Mouse (Mus musculus) heart, embryonic 13.5 days (tissue): ENCODE results near the gene Camsap1. TPM values are rescaled to one million over a fixed set of nuclear protein-coding genes. Genes with fewer than 3 reads are reported as not detected.

Source experiments
- ATAC-seq: fragments of 200-750 bp; cut with Nextera tagmentation; 2 replicates; pipeline ENCODE4 v1.8.0; 2017; ENCODE audit warnings: moderate TSS enrichment; ENCODE audit not compliant: insufficient number of reproducible peaks, low FRiP score, low TSS enrichment; ENCODE audit errors: extremely low read depth
- H3K27ac ChIP-seq: fragments of 300-500 bp; sonication (generic); replicated peaks from 2 replicates; pipeline ENCODE4 v1.5.1; 2015; ENCODE audit warnings: moderate library complexity, mild to moderate bottlenecking, inconsistent platforms
- H3K27me3 ChIP-seq: fragments of 300-500 bp; sonication (generic); replicated peaks from 2 replicates; pipeline ENCODE4 v1.6.1; 2015; ENCODE audit warnings: mild to moderate bottlenecking, inconsistent platforms
- H3K36me3 ChIP-seq: fragments of 300-500 bp; sonication (generic); 2 replicates; pipeline ENCODE4 v1.6.1; 2015; ENCODE audit warnings: mild to moderate bottlenecking, inconsistent platforms
- H3K4me1 ChIP-seq: fragments of 300-500 bp; sonication (generic); 2 replicates; pipeline ENCODE4 v1.6.1; 2015; ENCODE audit warnings: inconsistent platforms
- H3K4me2 ChIP-seq: fragments of 300-500 bp; sonication (generic); 2 replicates; pipeline ENCODE4 v1.6.1; 2015; ENCODE audit warnings: inconsistent platforms, mild to moderate bottlenecking, moderate library complexity
- H3K4me3 ChIP-seq: fragments of 300-500 bp; sonication (generic); 2 replicates; pipeline ENCODE4 v1.5.1; 2015; ENCODE audit warnings: moderate library complexity, mild to moderate bottlenecking, inconsistent platforms
- H3K9ac ChIP-seq: fragments of 300-500 bp; sonication (generic); 2 replicates; pipeline ENCODE4 v1.6.1; 2015; ENCODE audit warnings: inconsistent platforms, mild to moderate bottlenecking, moderate library complexity
- H3K9me3 ChIP-seq: fragments of 300-500 bp; sonication (generic); 2 replicates; pipeline ENCODE4 v1.6.1; 2016; ENCODE audit warnings: inconsistent platforms
- WGBS: fragments of 180-500 bp; shearing (Covaris S2); methylation state at CpG from one replicate; pipeline ENCODE4 v1.1.7; 2015; ENCODE audit warnings: mixed read lengths; 5-methylcytosine and 5-hydroxymethylcytosine counted together
- polyA plus RNA-seq: library from polyadenylated mRNA; unstranded; fragments of >200 nt; fragmentation: Nextera tagmentation; extraction: Ambion mirVana; gene quantifications from 2 replicates; pipeline ENCODE4 v1.2.1, GENCODE M21; 2015

Camsap1 gene
- polyA plus RNA-seq, 1 experiment from 2014 or later: 6.6 TPM

DNA sequence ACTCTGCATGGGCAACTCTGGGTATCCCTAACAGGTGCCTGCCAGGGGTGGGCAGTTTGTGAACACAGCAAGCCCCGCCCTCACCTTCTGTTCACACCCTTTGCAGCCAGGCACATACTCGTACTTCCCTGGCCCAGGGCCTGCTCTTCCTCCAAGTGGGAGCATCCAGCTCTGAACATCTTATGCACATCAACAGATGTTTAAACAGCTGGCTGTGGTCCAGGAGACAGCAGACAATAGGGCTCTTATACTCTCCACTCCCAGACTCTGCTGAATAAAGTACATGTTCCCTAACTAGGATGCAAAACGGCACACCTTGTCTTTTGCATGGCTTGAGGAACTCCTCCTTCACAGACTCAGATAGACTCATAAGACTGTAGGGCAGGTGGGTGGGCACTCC, 63.1 kb downstream of the Camsap1 start:
- WGBS: 57% methylated on average over 3 of the region's 3 CpGs
- Histone ChIP-seq H3K27ac (no peak overlapping the region), H3K27me3 (no peaks in the 10 kb centered on the region), H3K4me1 (no peaks in the 10 kb centered on the region), H3K9me3 (no peaks in the 10 kb centered on the region), H3K36me3 (peaks cover 13% of the 10 kb centered on the region), H3K9ac (no peak overlapping the region), H3K4me3 (no peak overlapping the region), H3K4me2 (no peak overlapping the region)
- ATAC-seq: no peak

DNA sequence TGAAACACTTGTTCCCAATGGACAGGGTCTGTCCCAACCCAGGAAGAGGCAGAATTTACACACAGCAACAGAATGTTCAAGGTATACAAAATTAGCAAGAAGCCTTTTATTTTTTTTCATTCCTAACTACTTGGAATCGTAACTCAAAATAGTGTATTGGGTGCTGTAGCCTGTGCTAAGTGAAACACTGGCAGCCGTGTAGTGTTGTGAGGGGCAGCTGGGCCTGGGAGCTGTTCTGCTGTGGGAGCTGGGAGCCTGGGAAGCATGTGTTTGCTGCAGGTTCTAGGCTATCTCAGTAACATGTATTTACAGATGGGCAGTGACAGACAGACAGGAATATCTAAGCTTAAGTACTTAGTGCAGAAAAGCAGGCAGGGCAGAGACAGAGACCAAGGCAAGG, 64.7 kb downstream of the Camsap1 start:
- Histone ChIP-seq H3K27me3 (no peaks in the 10 kb centered on the region), H3K36me3 (no peaks in the 10 kb centered on the region; the same call in 1 of the 2 replicates), H3K4me2 (no peak overlapping the region), H3K9me3 (no peaks in the 10 kb centered on the region), H3K4me3 (no peak overlapping the region), H3K9ac (no peak overlapping the region), H3K4me1 (no peaks in the 10 kb centered on the region), H3K27ac (no peak overlapping the region)
- WGBS: 76% methylated on average over 2 of the region's 2 CpGs
- ATAC-seq: no peak

DNA sequence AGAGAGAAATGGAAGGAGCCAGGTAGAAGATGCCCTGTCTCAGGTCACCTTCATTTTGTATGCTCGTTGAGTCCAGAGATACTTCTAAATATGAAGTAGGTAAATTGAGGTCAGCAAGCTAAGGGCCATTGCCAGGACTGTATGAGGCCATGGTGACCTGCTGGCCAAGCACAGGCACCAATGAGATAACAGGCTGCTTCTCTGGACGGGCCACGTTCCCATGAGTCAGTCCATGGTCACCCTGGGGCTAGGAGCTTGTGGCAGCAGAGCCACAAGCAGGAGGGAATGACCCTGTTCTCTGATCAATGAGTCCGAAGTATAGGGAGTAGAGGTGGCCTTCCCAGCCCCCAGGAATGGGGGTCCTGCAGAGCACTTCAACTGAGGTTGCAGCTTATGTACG, 68.3 kb downstream of the Camsap1 start:
- WGBS: 64% methylated on average over 5 of the region's 5 CpGs
- Histone ChIP-seq H3K4me1 (no peaks in the 10 kb centered on the region), H3K9me3 (no peaks in the 10 kb centered on the region), H3K27me3 (no peaks in the 10 kb centered on the region), H3K9ac (no peak overlapping the region), H3K36me3 (no peaks in the 10 kb centered on the region), H3K4me2 (no peak overlapping the region), H3K27ac (no peak overlapping the region), H3K4me3 (no peak overlapping the region)
- ATAC-seq: no peak

DNA sequence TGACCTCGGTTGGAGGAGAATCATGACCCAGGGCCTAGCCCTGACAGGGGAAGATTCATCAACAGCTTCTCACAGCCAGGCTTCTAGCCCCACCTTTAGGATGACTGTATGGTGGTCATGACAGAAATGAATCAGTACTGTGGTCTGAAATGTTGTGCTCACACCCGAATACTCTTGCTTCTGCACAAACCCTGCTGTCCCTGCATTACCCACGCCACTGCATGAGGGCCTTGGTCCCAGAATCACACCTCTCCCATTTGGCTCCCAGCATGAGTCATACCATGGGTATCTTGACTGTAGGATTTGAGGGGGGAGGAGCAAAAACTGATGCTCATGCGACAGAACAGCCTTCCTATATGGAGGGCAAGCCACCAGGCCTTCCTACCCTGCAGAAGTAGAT, 68.9 kb downstream of the Camsap1 start:
- Histone ChIP-seq H3K36me3 (no peaks in the 10 kb centered on the region), H3K27me3 (no peaks in the 10 kb centered on the region), H3K4me1 (no peaks in the 10 kb centered on the region), H3K9ac (no peak overlapping the region), H3K27ac (no peak overlapping the region), H3K4me3 (no peak overlapping the region), H3K4me2 (no peak overlapping the region), H3K9me3 (no peaks in the 10 kb centered on the region)
- WGBS: 64% methylated on average over 4 of the region's 4 CpGs
- no peak for ATAC-seq

DNA sequence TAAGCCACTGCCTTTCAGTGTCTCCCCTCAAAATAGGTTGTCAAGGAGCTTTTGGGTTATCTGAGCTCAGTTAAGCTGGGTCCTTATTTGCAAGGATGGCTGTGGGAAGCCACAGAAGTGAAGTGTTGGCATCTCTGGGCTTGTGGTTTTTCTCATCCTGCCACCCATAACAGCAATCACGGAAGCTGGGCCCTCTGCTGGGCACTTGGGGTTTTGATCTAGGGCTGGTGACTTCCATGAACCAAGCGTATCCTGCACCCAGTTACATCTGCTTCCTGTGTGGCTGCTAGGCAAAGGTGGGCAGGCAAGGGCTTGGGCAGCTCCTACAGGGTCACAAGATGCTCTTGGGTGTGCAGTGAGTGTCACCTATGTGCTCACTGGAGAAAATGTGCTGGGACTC, 69.8 kb downstream of the Camsap1 start:
- 43% methylated on average over 2 of the region's 2 CpGs for WGBS
- Histone ChIP-seq H3K36me3 (no peaks in the 10 kb centered on the region), H3K27me3 (no peaks in the 10 kb centered on the region), H3K4me3 (no peak overlapping the region), H3K9ac (no peak overlapping the region), H3K4me1 (no peaks in the 10 kb centered on the region), H3K27ac (no peak overlapping the region), H3K9me3 (no peaks in the 10 kb centered on the region), H3K4me2 (no peak overlapping the region)
- ATAC-seq: no peak

DNA sequence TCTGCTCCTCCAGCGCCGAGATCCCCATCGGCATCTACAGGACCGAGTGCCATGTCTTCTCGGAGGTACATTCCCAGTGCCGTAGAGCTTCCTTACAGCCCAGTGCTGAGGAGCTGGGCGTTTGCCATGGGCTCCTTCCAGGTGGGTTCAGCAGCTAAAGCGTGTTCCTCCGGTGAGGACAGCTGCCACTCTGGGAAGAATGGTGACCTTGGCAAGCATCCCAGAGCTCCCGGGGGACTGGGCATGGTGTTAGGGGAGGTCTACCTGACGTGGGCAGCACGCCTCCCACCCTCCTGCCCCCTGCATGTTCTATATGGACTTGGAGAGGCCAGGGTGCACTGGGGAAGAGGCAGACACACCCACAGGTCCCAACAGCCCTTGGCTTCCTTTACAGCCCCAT, 73.2 kb downstream of the Camsap1 start:
- no peak for ATAC-seq
- Histone ChIP-seq H3K4me3 (no peak overlapping the region), H3K27ac (no peak overlapping the region), H3K36me3 (no peaks in the 10 kb centered on the region), H3K4me2 (no peak overlapping the region), H3K27me3 (no peaks in the 10 kb centered on the region), H3K9me3 (no peaks in the 10 kb centered on the region), H3K4me1 (no peaks in the 10 kb centered on the region), H3K9ac (no peak overlapping the region)
- WGBS: 74% methylated on average over 12 of the region's 12 CpGs

DNA sequence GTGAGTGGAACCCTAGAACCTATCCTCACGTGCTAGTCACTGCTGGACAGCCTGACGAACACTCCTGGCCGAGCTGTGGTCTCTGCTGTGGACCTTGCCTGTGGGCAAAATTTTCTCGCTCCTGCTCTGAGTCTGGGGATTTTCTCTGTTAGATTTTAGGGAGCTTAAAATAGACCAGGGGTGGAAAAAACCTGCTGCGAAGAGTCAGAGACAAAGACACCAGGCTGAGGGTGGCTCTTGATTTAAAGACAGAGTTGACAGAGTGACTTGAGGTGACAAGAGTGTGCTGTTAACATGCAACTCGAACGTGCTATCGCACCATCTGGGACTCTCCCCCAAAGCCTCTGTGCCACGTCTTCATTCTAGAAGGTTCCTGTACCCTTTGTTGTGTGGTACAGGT, 84.1 kb downstream of the Camsap1 start:
- Histone ChIP-seq H3K27ac (no peak overlapping the region), H3K4me2 (no peak overlapping the region), H3K4me3 (no peak overlapping the region), H3K9ac (no peak overlapping the region), H3K4me1 (no peaks in the 10 kb centered on the region), H3K27me3 (no peaks in the 10 kb centered on the region), H3K9me3 (no peaks in the 10 kb centered on the region), H3K36me3 (no peaks in the 10 kb centered on the region)
- ATAC-seq: no peak
- 56% methylated on average over 9 of the region's 9 CpGs for WGBS

DNA sequence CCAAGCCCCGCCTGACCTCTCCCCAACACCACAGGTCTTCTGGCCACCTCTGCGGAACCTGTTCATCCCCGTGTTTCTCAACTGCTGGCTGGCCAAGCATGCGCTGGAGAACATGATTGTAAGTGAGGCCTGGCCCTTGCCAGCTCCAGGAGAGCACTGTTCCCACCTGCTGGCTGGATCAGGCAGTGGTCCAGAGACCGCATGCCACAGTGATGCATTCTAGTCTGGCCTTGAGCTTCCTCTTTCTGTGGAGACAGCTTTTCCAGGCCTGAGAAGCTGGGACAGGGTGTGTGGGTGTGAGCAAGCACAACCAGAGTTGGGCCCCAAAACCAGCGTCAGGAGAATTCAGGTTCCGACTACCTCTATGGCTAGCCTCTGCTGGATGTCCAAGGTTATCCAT, 90.6 kb downstream of the Camsap1 start:
- no peak overlapping the region for H3K4me2 ChIP-seq
- H3K4me1 ChIP-seq: no peaks in the 10 kb centered on the region
- 74% methylated on average over 7 of the region's 7 CpGs for WGBS
- H3K27ac ChIP-seq: no peak overlapping the region
- no peaks in the 10 kb centered on the region for H3K36me3 ChIP-seq
- peaks cover 9% of the 10 kb centered on the region; the same call in 1 of the 2 replicates for H3K27me3 ChIP-seq
- H3K4me3 ChIP-seq: no peak overlapping the region
- no peak for ATAC-seq
- no peak overlapping the region for H3K9ac ChIP-seq
- H3K9me3 ChIP-seq: no peaks in the 10 kb centered on the region

DNA sequence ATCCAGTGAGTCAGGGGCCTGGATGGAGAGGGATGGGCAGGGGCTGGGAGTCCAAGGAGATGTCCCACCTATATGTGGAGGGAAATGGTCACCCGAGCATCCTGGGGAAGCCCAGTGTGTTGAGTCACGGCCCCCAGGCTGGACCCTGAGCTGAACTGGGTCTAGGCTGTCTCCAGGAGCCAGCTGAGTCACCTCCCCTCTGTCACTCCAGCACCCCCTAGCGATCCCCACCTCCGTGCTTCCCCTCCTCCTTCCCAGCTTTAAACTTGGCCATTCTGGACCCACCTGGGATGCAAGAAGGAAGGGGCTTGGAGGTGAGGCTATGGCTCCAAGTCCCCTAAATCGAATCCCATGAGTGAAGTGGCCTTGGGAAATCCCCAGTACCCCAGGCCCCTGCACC, 94.9 kb downstream of the Camsap1 start:
- Histone ChIP-seq H3K9me3 (no peaks in the 10 kb centered on the region), H3K9ac (no peak overlapping the region), H3K4me1 (no peaks in the 10 kb centered on the region), H3K4me2 (no peak overlapping the region), H3K27ac (no peak overlapping the region), H3K27me3 (peaks cover 21% of the 10 kb centered on the region), H3K4me3 (no peak overlapping the region), H3K36me3 (no peaks in the 10 kb centered on the region)
- ATAC-seq: no peak
- 44% methylated on average over 5 of the region's 5 CpGs for WGBS

DNA sequence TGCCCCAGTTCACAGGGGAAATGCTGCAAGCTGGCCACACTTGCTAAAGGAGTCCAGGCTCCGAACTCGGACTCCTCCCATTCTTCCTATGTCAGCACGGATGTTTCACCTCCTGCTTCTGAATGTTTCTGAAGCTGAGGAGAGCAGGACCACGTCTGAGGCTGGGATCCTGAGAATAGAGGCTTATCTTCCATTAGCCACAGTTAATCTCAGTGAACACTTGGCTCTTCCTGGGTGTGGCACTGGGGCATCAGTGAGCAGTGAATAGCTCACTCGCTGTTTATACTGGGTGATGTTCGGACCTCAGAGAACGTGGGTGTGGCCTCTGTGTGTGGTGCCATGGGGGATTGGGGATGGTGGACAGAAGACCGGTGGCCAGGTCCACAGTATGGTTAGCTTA, 95.9 kb downstream of the Camsap1 start:
- H3K36me3 ChIP-seq: no peaks in the 10 kb centered on the region
- H3K4me2 ChIP-seq: no peak overlapping the region
- H3K4me3 ChIP-seq: no peak overlapping the region
- no peak overlapping the region for H3K9ac ChIP-seq
- H3K27me3 ChIP-seq: peaks cover 21% of the 10 kb centered on the region
- H3K4me1 ChIP-seq: 0 out of 2 replicates have a peak, but pooled peaks cover 2% of the 10 kb centered on the region
- H3K9me3 ChIP-seq: no peaks in the 10 kb centered on the region
- WGBS: 46% methylated on average over 8 of the region's 8 CpGs
- no peak for ATAC-seq
- H3K27ac ChIP-seq: no peak overlapping the region

DNA sequence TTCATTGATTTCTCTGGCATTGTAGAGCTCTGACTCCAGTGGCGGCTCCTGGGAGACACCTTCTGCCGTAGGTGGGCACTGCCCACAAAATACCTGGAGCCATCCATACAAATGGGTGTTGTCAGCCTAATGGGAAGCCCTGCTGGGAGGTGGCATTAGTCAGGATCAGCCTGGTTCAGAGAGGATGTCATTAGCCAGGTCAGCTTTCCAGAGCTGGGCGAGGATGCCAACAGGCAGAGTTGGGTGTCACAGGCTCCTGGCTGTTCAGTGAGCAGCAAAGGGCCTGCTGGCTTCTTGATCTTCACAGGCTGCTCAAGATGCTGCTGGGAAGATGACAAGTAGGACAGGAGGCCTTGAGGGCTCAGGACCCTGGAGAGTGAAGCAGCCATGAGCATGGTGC, 98.3 kb downstream of the Camsap1 start:
- Histone ChIP-seq H3K9me3 (no peaks in the 10 kb centered on the region), H3K4me2 (no peak overlapping the region), H3K27me3 (peaks cover 33% of the 10 kb centered on the region), H3K4me3 (no peak overlapping the region), H3K36me3 (no peaks in the 10 kb centered on the region), H3K9ac (no peak overlapping the region), H3K27ac (no peak overlapping the region), H3K4me1 (0 out of 2 replicates have a peak, but pooled peaks cover 4% of the 10 kb centered on the region)
- 73% methylated on average over 3 of the region's 3 CpGs for WGBS
- ATAC-seq: no peak

DNA sequence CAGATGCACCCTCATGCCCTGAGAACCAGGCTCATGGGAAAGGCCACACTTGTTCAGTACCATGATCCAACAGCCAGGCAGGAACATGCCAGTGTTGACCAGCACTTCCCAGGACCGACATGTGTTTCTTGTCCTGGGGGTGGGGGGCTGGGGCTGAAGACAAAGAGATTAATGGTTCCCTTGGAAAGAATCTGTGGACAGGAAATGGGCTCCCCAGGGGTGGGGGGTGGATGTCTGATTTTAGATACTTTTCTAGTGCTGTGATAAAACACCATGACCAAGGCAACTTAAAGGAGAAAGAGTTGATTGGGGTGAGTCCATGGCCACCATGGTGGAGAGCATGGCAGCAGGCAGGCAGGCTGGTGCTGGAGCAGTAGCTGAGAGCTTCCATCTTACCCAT, 100.8 kb downstream of the Camsap1 start:
- no peak for ATAC-seq

More for the DNA sequence above, 100.8 kb downstream of the Camsap1 start:
- H3K9ac ChIP-seq: no peak overlapping the region
- H3K27me3 ChIP-seq: peaks cover 52% of the 10 kb centered on the region
- 32% methylated on average over 1 of the region's 1 CpGs for WGBS
- no peak overlapping the region for H3K27ac ChIP-seq
- no peak overlapping the region for H3K4me2 ChIP-seq
- no peaks in the 10 kb centered on the region for H3K36me3 ChIP-seq
- peaks cover 12% of the 10 kb centered on the region for H3K4me1 ChIP-seq
- H3K9me3 ChIP-seq: no peaks in the 10 kb centered on the region
- H3K4me3 ChIP-seq: no peak overlapping the region
